Mouse (Mus musculus): Measurements from ENCODE around the gene Nup188. TPM values are rescaled to one million over a fixed set of nuclear protein-coding genes. Genes with fewer than 3 reads are reported as not detected.

The Nup188 gene
- total RNA-seq, 1 experiment from 2014 or later: 18.9 TPM

GRCm38 (mm10) chr2:30267466-30267865 lies 18.7 kb upstream of the Nup188 start:
- no peak for ATAC-seq (replicated peaks in 1 of 2; ENCODE audit: insufficient read depth in 1 of 2, low FRiP score in 2 of 2, low TSS enrichment in 1 of 2, low read depth in 1 of 2, poor library complexity in 2 of 2, severe bottlenecking in 2 of 2)

- ATAC-seq (replicated peaks in 1 of 2; ENCODE audit: insufficient read depth in 1 of 2, low FRiP score in 2 of 2, low TSS enrichment in 1 of 2, low read depth in 1 of 2, poor library complexity in 2 of 2, severe bottlenecking in 2 of 2): no peak
Observed at GRCm38 (mm10) chr2:30268371-30268770, 17.8 kb upstream of the Nup188 start.

- no peak for ATAC-seq (replicated peaks in 1 of 2; ENCODE audit: insufficient read depth in 1 of 2, low FRiP score in 2 of 2, low TSS enrichment in 1 of 2, low read depth in 1 of 2, poor library complexity in 2 of 2, severe bottlenecking in 2 of 2)
Observed at GRCm38 (mm10) chr2:30269241-30269990, 16.8 kb upstream of the Nup188 start.

- peak; percentile 89 to 93 for ATAC-seq (replicated peaks in 1 of 2; ENCODE audit: insufficient read depth in 1 of 2, low FRiP score in 2 of 2, low TSS enrichment in 1 of 2, low read depth in 1 of 2, poor library complexity in 2 of 2, severe bottlenecking in 2 of 2)
Observed at GRCm38 (mm10) chr2:30270134-30270533, 16.1 kb upstream of the Nup188 start.

- ATAC-seq (replicated peaks in 1 of 2; ENCODE audit: insufficient read depth in 1 of 2, low FRiP score in 2 of 2, low TSS enrichment in 1 of 2, low read depth in 1 of 2, poor library complexity in 2 of 2, severe bottlenecking in 2 of 2): no peak
Observed at GRCm38 (mm10) chr2:30280743-30281142, 5.5 kb upstream of the Nup188 start, which contains the start of gene Gm28038. Gm28038 (plus strand) TSS chr2:30281043.

GRCm38 (mm10) chr2:30281651-30282050 lies 4.5 kb upstream of the Nup188 start:
- ATAC-seq (replicated peaks in 1 of 2; ENCODE audit: insufficient read depth in 1 of 2, low FRiP score in 2 of 2, low TSS enrichment in 1 of 2, low read depth in 1 of 2, poor library complexity in 2 of 2, severe bottlenecking in 2 of 2): no peak

GRCm38 (mm10) chr2:30283193-30283592 lies 3.0 kb upstream of the Nup188 start:
- ATAC-seq (replicated peaks in 1 of 2; ENCODE audit: insufficient read depth in 1 of 2, low FRiP score in 2 of 2, low TSS enrichment in 1 of 2, low read depth in 1 of 2, poor library complexity in 2 of 2, severe bottlenecking in 2 of 2): no peak

GRCm38 (mm10) chr2:30285004-30285403 lies 1.2 kb upstream of the Nup188 start:
- no peak for ATAC-seq (replicated peaks in 1 of 2; ENCODE audit: insufficient read depth in 1 of 2, low FRiP score in 2 of 2, low TSS enrichment in 1 of 2, low read depth in 1 of 2, poor library complexity in 2 of 2, severe bottlenecking in 2 of 2)

GRCm38 (mm10) chr2:30285416-30286181 lies 598 bp upstream of the Nup188 start:
- ATAC-seq (replicated peaks in 1 of 2; ENCODE audit: insufficient read depth in 1 of 2, low FRiP score in 2 of 2, low TSS enrichment in 1 of 2, low read depth in 1 of 2, poor library complexity in 2 of 2, severe bottlenecking in 2 of 2): peak; percentile 19 to 32; a peak in 2 of 4 replicates

- no peak for ATAC-seq (replicated peaks in 1 of 2; ENCODE audit: insufficient read depth in 1 of 2, low FRiP score in 2 of 2, low TSS enrichment in 1 of 2, low read depth in 1 of 2, poor library complexity in 2 of 2, severe bottlenecking in 2 of 2)
Observed at GRCm38 (mm10) chr2:30287027-30287373, 803 bp downstream of the Nup188 start.

GRCm38 (mm10) chr2:30299525-30299924 lies 13.3 kb downstream of the Nup188 start:
- no peak for ATAC-seq (replicated peaks in 1 of 2; ENCODE audit: insufficient read depth in 1 of 2, low FRiP score in 2 of 2, low TSS enrichment in 1 of 2, low read depth in 1 of 2, poor library complexity in 2 of 2, severe bottlenecking in 2 of 2)

GRCm38 (mm10) chr2:30299966-30300365 lies 13.8 kb downstream of the Nup188 start:
- no peak for ATAC-seq (replicated peaks in 1 of 2; ENCODE audit: insufficient read depth in 1 of 2, low FRiP score in 2 of 2, low TSS enrichment in 1 of 2, low read depth in 1 of 2, poor library complexity in 2 of 2, severe bottlenecking in 2 of 2)

- no peak for ATAC-seq (replicated peaks in 1 of 2; ENCODE audit: insufficient read depth in 1 of 2, low FRiP score in 2 of 2, low TSS enrichment in 1 of 2, low read depth in 1 of 2, poor library complexity in 2 of 2, severe bottlenecking in 2 of 2)
Observed at GRCm38 (mm10) chr2:30306087-30306486, 19.9 kb downstream of the Nup188 start.

GRCm38 (mm10) chr2:30309351-30309750 lies 23.2 kb downstream of the Nup188 start:
- no peak for ATAC-seq (replicated peaks in 1 of 2; ENCODE audit: insufficient read depth in 1 of 2, low FRiP score in 2 of 2, low TSS enrichment in 1 of 2, low read depth in 1 of 2, poor library complexity in 2 of 2, severe bottlenecking in 2 of 2)

GRCm38 (mm10) chr2:30311481-30311880 lies 25.3 kb downstream of the Nup188 start:
- no peak for ATAC-seq (replicated peaks in 1 of 2; ENCODE audit: insufficient read depth in 1 of 2, low FRiP score in 2 of 2, low TSS enrichment in 1 of 2, low read depth in 1 of 2, poor library complexity in 2 of 2, severe bottlenecking in 2 of 2)

GRCm38 (mm10) chr2:30316136-30316535 lies 29.9 kb downstream of the Nup188 start:
- ATAC-seq (replicated peaks in 1 of 2; ENCODE audit: insufficient read depth in 1 of 2, low FRiP score in 2 of 2, low TSS enrichment in 1 of 2, low read depth in 1 of 2, poor library complexity in 2 of 2, severe bottlenecking in 2 of 2): no peak

- no peak for ATAC-seq (replicated peaks in 1 of 2; ENCODE audit: insufficient read depth in 1 of 2, low FRiP score in 2 of 2, low TSS enrichment in 1 of 2, low read depth in 1 of 2, poor library complexity in 2 of 2, severe bottlenecking in 2 of 2)
Observed at GRCm38 (mm10) chr2:30316955-30317354, 30.8 kb downstream of the Nup188 start.

- no peak for ATAC-seq (replicated peaks in 1 of 2; ENCODE audit: insufficient read depth in 1 of 2, low FRiP score in 2 of 2, low TSS enrichment in 1 of 2, low read depth in 1 of 2, poor library complexity in 2 of 2, severe bottlenecking in 2 of 2)
Observed at GRCm38 (mm10) chr2:30319260-30319659, 33.1 kb downstream of the Nup188 start.

GRCm38 (mm10) chr2:30323111-30323510 lies 36.9 kb downstream of the Nup188 start:
- ATAC-seq (replicated peaks in 1 of 2; ENCODE audit: insufficient read depth in 1 of 2, low FRiP score in 2 of 2, low TSS enrichment in 1 of 2, low read depth in 1 of 2, poor library complexity in 2 of 2, severe bottlenecking in 2 of 2): no peak

All from hematopoietic stem cell, adult 5-6 weeks (primary cell).